Mouse (Mus musculus) kidney, postnatal 14 days (tissue): ENCODE data around the gene Arhgap10.
"Not testable (repeated sequence)": the region's sequence is repeated elsewhere in the genome, so short reads cannot be mapped to it uniquely, and the experiment has no call there.

Experiments used
- DNase-seq: peaks from one replicate; pipeline ENCODE4 v3.0.0; 2022; ENCODE audit warnings: mixed read lengths

Arhgap10 gene

GRCm38 (mm10) chr8:77337272-77337671, 180.5 kb downstream of the Arhgap10 start:
- no peak for DNase-seq

GRCm38 (mm10) chr8:77331180-77331579, 186.6 kb downstream of the Arhgap10 start:
- no peak for DNase-seq

DNA sequence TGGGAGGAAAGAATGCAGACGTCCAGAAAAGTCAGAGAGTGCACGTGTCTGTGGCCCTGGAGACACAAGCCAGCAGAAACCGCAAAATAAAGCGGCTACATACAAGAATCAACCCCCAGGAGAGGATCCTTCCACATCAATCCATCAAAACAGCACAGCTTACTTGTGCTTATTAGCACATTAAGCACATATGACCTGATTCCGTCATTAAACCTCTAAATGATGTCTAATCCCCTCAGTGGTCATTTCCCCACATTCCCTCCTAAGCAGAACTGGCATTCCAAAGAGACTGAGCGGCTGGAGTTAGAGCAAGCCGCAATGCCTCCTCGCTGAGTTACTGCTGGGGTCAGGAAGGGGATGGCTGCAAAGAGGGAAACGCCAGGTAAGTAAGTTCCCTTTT, 187.4 kb downstream of the Arhgap10 start:
- no peak for DNase-seq

DNA sequence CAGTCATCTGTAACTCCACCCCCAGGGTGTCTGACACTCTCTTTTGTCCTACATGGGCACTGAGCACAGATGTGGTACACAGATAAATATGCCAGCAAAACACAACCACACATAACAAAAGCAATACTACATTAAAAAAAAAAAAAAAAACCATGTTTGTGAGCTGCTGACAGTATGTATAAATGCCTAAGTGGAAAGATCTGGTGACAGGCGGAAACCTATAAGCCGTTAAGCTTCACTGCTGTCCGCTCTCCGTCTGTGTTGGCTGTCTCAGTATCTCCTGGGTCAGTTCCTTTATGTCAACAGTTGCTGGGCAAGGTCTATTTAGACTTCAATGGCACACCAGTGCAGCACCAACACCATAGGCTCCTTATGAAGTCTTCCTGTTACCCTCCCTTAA, 188.0 kb downstream of the Arhgap10 start:
- no peak for DNase-seq

- no peak for DNase-seq
Observed at GRCm38 (mm10) chr8:77328473-77328872, 189.3 kb downstream of the Arhgap10 start.

- no peak for DNase-seq
Observed at GRCm38 (mm10) chr8:77327326-77327725, 190.4 kb downstream of the Arhgap10 start.

DNA sequence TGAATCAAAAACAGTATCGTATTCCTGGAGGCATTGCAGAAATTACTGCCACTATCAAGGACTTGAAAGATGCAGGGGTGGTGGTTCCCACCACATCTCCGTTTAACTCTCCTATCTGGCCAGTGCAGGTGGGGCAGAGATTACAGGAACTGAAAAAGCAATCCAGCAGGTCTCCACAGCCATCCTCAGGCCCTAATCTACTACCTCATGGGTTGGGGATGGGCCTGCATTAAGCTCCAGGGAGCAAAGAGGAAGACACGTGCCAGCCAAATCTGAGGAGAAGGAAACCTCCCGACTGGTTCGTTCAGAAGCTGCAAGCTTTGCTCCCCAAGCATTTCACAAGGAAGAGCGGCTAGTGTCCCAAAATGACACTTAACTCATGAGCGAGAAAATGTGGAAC, 195.0 kb downstream of the Arhgap10 start:
- DNase-seq, result not testable (repeated sequence)

- no peak for DNase-seq
Observed at GRCm38 (mm10) chr8:77321901-77322300, 195.9 kb downstream of the Arhgap10 start.

DNA sequence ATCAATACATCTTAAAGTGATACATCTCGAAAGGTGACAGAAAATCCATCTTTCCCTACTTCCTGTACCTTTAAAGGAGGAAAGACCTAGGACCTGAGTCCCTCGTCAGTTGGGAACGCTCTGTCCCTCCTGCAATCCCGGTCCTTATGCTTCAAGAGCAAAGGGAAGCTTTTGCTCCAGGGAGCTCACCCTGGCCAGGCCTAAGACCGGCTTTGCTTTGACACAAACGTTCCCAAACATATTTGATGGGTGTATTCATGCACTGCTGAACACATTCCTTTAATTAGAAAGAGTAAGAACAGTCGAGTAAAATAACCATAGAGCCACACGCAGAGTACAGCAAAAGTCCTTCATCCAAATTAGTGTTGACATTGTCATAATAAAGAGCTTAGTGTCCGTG, 199.2 kb downstream of the Arhgap10 start:
- DNase-seq, result no peak

DNA sequence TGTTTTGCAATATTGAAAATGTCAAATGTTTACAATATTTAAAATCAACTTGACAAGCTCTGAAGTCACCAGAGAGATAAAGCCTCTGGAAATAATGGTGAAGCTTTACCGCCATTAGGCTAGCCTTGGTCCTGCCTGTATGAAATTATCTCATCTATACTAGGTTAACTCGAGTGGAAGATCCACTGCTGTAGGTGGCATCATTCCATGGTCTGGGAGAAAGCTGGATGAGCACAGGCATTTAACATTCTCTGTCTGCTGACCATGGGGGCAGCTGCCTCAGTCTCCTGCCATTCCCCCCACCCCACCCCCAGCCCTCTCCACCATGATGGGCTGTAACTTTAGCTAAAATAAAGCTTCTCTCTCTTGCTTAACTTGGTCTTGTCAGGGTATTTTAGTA, 200.0 kb downstream of the Arhgap10 start:
- DNase-seq, result no peak

DNA sequence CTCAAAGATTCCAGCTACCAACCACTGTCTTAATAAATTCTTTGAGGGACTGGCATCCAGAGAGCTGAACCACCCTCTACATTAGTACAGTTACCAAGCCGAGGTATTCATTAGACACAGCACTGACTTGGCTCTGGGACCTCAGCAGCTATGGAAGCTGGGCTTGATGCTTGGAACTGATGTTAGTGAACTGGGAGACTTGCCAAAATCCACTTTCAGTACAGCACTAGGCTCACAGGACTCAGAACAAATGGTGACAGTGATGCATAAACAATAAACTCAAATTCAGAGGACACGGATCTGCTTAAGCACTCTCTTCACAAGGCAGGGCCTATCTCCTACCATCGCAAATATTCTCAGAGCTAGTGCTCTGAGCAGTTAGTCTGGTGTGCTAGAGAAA, 204.8 kb downstream of the Arhgap10 start:
- peak; percentile 30 for DNase-seq

GRCm38 (mm10) chr8:77311762-77312161, 206.0 kb downstream of the Arhgap10 start:
- DNase-seq, result no peak

- DNase-seq, result no peak
Observed at GRCm38 (mm10) chr8:77310541-77310940, 207.2 kb downstream of the Arhgap10 start.

DNA sequence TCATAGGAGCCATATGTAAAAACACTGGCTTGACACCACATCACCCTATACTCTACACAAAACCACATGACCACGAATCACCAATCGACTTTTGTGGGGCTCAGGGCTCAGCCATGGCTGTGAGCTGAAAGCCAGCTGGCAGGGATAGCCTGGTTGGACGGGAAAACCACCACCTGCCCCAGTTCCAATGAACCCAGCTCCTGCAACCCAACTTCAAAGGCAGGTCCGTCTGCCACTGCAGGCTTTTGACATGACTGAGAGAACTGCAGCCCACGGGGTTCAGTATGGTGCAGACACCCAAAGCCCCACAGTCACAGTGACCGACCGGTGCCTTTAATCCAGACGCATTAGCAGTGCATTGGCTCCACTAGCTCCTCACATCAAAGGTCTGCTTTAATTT, 207.7 kb downstream of the Arhgap10 start:
- DNase-seq, result no peak

DNA sequence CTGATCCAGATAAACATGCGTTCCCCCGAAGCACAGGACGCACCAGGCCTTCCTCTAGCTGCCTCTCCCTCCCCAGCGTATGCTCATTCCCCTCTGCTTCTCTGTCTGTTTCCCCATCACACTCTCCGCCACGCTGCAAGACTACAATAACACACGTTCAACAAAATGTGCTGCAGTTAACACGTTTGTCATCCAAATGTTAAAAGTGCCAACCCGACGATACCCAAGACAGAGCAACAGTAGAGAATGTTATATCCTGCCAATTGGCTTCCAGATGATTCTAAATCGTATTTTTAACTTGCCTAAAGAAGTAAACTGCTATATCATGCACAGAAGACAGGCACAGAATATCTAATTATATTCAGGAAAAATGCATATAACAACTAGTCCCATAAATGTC, 223.2 kb downstream of the Arhgap10 start:
- DNase-seq, result no peak

- DNase-seq, result no peak
Observed at GRCm38 (mm10) chr8:77292649-77293048, 225.1 kb downstream of the Arhgap10 start.

GRCm38 (mm10) chr8:77292120-77292519, 225.6 kb downstream of the Arhgap10 start:
- no peak for DNase-seq

GRCm38 (mm10) chr8:77288492-77288891, 229.3 kb downstream of the Arhgap10 start:
- no peak for DNase-seq

GRCm38 (mm10) chr8:77288065-77288464, 229.7 kb downstream of the Arhgap10 start:
- DNase-seq, result no peak

DNA sequence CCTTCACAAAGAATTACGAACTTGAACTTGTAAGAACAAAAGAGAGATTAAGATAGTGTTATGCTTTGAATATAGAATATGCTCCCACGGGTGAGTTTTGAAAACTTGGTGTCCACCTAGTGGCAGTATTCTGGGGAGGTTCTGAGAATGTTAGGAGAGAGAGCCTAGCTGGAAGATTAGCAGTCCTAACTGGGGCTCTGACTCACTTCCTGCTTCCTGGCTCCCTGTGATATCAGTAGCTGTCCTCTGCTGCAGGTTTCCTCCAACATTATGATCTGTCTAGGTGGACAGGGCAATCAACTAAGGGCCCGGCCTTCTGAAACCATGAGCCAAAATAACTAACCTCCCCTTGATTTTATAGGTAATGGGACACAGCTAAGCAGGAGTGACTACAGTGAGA, 233.3 kb downstream of the Arhgap10 start:
- DNase-seq, result no peak

GRCm38 (mm10) chr8:77282605-77283236, 235.0 kb downstream of the Arhgap10 start:
- DNase-seq, result no peak

DNA sequence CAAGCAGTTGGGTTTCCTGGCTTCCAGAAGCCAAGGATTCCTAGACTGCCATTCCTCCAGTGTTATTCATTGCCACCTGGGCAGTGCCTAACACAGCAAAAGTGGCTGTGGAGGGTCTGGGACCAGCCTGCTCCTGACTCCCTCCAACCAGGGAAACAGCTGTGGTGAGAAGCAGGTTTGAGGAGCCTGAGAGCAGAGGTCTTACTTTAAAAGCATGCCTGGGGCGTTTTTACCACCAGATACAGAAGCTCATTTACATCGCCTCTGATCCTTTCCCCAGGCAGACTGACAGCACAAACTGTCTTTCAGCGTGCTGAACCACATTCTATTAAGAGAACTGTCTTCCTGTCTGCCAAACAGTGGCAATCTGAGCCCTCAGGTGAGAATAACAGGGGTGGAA, 237.8 kb downstream of the Arhgap10 start:
- no peak for DNase-seq

- no peak for DNase-seq
Observed at GRCm38 (mm10) chr8:77278246-77278645, 239.5 kb downstream of the Arhgap10 start.

DNA sequence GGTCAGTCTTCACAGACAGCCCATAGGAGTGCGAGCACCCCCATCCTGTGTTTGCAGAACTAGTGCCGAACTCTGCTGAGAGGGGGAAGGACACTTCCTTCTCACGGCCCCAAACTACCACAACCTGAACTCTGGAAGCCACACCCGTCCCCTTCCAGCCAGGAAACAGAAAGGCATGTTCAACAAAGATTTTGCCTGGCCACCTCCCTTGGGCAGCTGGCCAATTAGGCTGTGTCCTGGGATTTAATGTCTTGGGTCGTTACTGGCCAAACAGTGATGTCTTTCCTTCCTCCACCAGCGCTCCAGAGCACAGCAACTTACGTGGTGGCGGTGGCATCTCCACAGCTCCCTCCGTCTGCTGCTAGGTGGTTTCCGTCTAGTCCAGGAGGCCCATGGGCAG, 240.9 kb downstream of the Arhgap10 start:
- DNase-seq, result peak; percentile 65

DNA sequence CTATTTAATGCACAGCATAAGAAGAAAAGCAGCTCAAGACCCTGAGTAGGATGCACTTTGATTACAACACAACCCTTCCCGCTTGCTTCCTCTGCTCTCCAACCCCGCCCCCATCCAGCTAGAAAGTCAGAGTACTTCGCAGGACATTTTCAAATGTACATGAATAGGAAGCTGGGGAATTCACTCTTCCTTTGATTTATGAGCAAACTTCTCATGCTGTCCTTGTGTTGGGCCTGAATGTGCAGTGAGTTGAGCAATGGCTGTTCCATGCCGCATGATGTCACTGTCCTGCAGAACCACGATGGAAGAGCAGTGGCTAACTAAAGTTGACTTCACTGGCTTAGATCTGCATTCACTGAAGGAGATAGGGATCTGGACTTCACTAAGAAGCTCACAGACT, 242.2 kb downstream of the Arhgap10 start:
- no peak for DNase-seq

DNA sequence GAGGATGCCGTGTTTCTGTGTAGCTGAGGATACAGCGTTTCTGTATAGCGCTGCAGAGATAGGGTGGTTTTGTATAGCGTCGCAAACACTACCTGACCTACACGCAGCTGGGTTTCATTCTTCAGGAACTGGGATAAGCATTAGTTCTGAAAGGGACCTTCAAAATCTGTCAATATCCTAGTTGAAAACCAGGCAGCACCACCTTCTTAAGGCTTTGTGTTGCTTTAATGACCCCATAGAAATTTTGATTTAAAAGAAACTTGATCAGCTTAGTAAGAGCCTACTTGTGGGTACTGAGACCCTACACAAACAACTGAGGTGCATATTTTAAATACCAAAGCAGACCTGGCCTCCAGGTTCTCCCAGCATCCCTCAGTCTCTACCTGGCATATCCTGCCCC, 245.6 kb downstream of the Arhgap10 start:
- no peak for DNase-seq
